Mouse (Mus musculus) liver, postnatal 0 days (tissue): ENCODE results near the gene Ccno.

ENCODE experiments used
- CTCF ChIP-seq: sonication (generic); IDR thresholded peaks from 2 replicates; pipeline ENCODE4 v1.5.1; 2016; ENCODE audit warnings: antibody characterized with exemption, low read depth
- EP300 ChIP-seq: IDR thresholded peaks from 2 replicates; pipeline ENCODE4 v1.6.1; 2016; ENCODE audit warnings: antibody characterized with exemption, low read depth, mild to moderate bottlenecking

DNA sequence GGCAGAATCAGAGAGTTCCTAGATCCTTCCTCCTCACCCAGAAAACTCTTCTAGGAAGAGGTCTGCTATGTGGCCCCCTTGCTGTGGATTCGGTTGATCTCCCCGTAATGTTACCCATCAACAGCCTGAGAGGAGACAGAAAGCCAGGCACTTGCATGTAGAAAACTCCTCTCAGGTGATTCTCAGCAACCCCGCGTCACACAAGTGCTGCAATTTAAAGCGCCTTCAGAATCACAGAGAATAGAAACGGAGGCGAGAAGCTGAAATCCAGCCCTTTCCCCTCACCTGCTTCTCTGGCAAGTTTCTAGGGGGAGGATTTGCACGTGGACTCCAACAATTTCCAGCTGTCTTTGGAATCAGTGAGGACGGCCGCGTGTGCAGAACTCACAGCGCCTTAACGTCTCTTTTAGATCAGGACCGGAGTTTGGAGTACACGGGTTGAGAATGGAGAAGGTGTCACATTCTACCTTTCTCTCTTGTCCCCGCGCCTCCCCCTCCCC lies 1.1 kb upstream of the Ccno start:
- no peak for TF ChIP-seq CTCF
- no peak for TF ChIP-seq EP300
